Mouse (Mus musculus): ENCODE results near the gene Fam136a. TPM values are rescaled to one million over a fixed set of nuclear protein-coding genes. Genes with fewer than 3 reads are reported as not detected.

Fam136a gene
- polyA plus RNA-seq, 1 experiment from 2014 or later: 210 TPM

DNA sequence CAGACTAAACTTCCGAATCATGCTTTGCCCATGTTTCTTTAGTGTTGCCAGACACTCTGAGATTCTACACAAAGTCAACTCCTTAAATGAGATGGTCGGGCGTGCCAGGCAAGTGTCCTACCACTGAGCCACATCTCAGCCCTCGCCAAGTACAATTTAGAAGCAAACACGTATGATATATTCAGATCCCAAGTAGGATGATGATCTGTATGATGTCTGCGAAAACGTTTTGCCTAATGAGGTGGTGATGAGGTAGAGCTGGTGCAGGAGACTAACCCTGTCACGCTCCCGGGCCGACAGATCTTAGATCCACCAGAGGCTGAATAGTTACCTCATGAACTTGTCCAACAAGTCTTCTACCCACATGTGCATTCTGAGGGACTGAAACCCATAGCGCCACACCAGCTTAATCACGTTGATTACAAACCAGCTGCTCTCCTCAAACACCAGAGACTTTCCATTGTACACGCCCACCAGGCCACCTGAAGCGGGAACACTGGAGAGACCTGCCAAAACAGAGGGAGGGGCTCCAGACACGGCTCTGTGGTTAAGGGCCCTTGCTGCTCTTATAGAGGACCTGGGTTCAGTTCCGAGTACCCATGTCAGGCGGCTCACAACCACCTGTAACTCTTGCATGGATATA is 28.8 kb downstream of the Fam136a start:
- Histone ChIP-seq H3K27me3 (ENCODE audit: poor library complexity, severe bottlenecking) (peaks cover 16% of the 10 kb centered on the region), H3K4me3 (no peak overlapping the region), H3K36me3 (replicated peaks) (peaks cover 52% of the 10 kb centered on the region), H3K27ac (no peak overlapping the region), H3K9me3 (no peaks in the 10 kb centered on the region), H3K4me1 (peaks cover 27% of the 10 kb centered on the region)
- DNase-seq (ENCODE audit: extremely low spot score, low spot score): no peak
- WGBS: 94% methylated on average over 17 of the region's 17 CpGs

DNA sequence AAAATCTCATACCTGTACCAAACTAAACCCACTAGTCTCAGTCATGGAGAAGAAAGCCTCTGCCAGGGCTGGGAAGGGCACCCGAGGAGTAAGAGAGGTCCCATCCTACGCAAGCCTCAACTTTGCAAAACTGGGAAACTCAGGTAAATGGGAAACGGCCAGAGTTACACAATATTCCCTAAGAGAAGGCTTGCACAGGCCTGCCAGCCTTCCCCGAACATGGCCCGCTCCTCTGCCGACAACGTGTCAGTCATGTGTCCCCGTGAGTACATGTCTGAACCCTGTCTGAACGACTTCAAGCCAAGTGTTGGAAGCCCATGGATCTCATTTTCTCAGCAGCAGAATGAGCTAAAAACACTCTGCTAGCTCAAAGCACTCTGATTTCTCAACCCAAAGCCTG is 29.6 kb downstream of the Fam136a start:
- Histone ChIP-seq H3K9me3 (no peaks in the 10 kb centered on the region), H3K36me3 (replicated peaks) (peaks cover 44% of the 10 kb centered on the region), H3K27ac (no peak overlapping the region), H3K4me3 (peak overlapping the region; percentile 94), H3K27me3 (ENCODE audit: poor library complexity, severe bottlenecking) (peaks cover 16% of the 10 kb centered on the region), H3K4me1 (peaks cover 27% of the 10 kb centered on the region)
- 94% methylated on average over 9 of the region's 9 CpGs for WGBS
- no peak for DNase-seq (ENCODE audit: extremely low spot score, low spot score)

DNA sequence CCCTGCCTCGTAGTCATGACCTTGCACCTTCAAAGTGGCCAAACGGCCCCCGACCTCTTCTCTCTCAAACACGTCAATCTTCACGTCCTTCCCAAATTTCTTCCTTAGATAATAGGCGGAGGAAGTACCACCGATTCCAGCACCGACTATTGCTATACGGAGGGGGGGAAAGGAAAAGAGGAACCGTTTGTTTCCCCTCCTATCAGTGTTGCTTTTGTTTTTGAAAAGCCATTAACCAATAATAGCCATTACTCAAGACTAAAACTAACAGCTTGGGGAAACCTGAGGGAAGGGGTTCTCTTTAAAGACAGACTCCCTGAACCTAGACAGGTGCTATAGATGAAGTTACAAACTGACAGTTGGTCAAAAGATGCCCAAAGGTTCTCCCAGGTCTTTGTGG is 30.5 kb downstream of the Fam136a start:
- peak overlapping the region; percentile 93 for H3K27ac ChIP-seq
- no peaks in the 10 kb centered on the region for H3K9me3 ChIP-seq
- H3K27me3 ChIP-seq (ENCODE audit: poor library complexity, severe bottlenecking): peaks cover 16% of the 10 kb centered on the region
- H3K36me3 ChIP-seq (replicated peaks): peaks cover 34% of the 10 kb centered on the region
- peak overlapping the region; percentile 94 for H3K4me3 ChIP-seq
- DNase-seq (ENCODE audit: extremely low spot score, low spot score): no peak
- 47% methylated on average over 10 of the region's 10 CpGs for WGBS
- peaks cover 34% of the 10 kb centered on the region for H3K4me1 ChIP-seq

- under 1% methylated on average over 51 of the region's 51 CpGs for WGBS
- Histone ChIP-seq H3K4me1 (peaks cover 34% of the 10 kb centered on the region), H3K9me3 (no peaks in the 10 kb centered on the region), H3K27ac (peak within 1 kb of the TSS; percentile 93), H3K36me3 (replicated peaks) (peaks cover 27% of the 10 kb centered on the region), H3K27me3 (ENCODE audit: poor library complexity, severe bottlenecking) (peaks cover 16% of the 10 kb centered on the region), H3K4me3 (peak within 1 kb of the TSS; percentile 94)
- peak; percentile 88 for DNase-seq (ENCODE audit: extremely low spot score, low spot score)
These were observed 31.3 kb downstream of the Fam136a start, which contains the start of gene Pcyox1 for GRCm38 (mm10) chr6:86396581-86397256. Pcyox1 (minus strand) TSS chr6:86397154.

DNA sequence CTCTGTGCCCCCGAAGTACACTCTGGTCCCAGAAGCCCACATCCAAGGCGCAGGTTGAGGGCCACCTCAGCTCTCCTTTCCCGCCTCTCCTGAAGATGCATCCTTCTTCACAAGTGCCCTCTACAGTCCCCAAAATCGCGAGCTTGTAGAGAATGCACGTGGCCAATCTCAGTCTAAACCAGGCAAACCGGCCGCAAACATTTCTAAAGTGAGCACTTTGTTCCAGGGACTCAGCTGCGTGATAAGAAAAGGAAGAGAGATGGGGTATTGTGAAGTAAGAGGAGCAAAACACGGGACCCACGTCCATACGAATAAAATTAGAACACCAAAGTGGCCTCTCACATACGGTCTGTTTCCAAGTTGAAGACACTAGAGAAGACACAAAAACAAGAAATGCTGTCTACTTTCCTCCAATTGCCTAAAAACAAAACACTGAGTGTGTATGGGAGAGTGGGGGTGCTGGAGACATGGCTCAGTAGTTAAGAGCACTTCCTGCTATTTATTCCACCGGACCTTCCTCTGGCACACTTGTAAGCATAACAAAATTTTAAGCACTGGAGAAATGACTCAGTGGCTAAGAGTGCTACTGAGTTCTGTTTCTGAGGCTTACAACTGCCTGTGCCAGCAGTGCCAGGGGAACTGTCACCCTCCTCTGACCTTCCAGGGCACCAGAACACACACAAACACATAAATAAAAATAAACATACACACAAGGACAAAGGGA is 32.0 kb downstream of the Fam136a start:
- no peak for DNase-seq (ENCODE audit: extremely low spot score, low spot score)
- WGBS: 8% methylated on average over 14 of the region's 14 CpGs
- Histone ChIP-seq H3K4me3 (peak overlapping the region; percentile 94), H3K36me3 (replicated peaks) (peaks cover 20% of the 10 kb centered on the region), H3K27me3 (ENCODE audit: poor library complexity, severe bottlenecking) (peaks cover 16% of the 10 kb centered on the region), H3K9me3 (no peaks in the 10 kb centered on the region), H3K4me1 (peaks cover 34% of the 10 kb centered on the region), H3K27ac (peak overlapping the region; percentile 93)

GRCm38 (mm10) chr6:86398986-86399385 is 33.5 kb downstream of the Fam136a start:
- no peak overlapping the region for H3K4me3 ChIP-seq
- peaks cover 6% of the 10 kb centered on the region for H3K36me3 ChIP-seq (replicated peaks)
- no peak overlapping the region for H3K27ac ChIP-seq
- peaks cover 16% of the 10 kb centered on the region for H3K27me3 ChIP-seq (ENCODE audit: poor library complexity, severe bottlenecking)
- no peak for DNase-seq (ENCODE audit: extremely low spot score, low spot score)
- WGBS: 88% methylated on average over 2 of the region's 2 CpGs
- no peaks in the 10 kb centered on the region for H3K9me3 ChIP-seq
- H3K4me1 ChIP-seq: peaks cover 34% of the 10 kb centered on the region

DNA sequence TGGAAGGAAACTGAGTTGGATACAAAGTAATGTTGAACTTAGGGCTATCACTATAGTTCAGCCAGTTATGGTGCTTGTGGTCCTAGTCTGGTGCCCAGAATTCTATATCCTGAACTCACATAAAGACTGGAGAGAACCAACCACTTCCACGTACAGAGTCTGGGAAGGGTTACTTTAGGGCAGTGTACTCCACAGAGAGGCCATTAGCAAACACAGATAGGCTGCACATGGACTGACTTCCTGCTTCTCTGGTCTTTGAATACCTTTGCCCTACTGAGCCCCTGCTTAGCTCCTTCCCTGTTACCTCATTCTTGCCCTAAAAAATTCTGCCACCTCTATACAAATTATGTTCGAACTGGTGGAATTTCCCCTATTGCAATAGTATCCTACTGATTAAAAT is 34.5 kb downstream of the Fam136a start:
- WGBS: 86% methylated on average over 2 of the region's 2 CpGs
- H3K27ac ChIP-seq: no peak overlapping the region
- peaks cover 16% of the 10 kb centered on the region for H3K27me3 ChIP-seq (ENCODE audit: poor library complexity, severe bottlenecking)
- no peaks in the 10 kb centered on the region for H3K36me3 ChIP-seq (replicated peaks)
- no peak for DNase-seq (ENCODE audit: extremely low spot score, low spot score)
- H3K4me1 ChIP-seq: peaks cover 31% of the 10 kb centered on the region
- H3K9me3 ChIP-seq: no peaks in the 10 kb centered on the region
- H3K4me3 ChIP-seq: no peak overlapping the region

GRCm38 (mm10) chr6:86400972-86401371 is 35.5 kb downstream of the Fam136a start:
- Histone ChIP-seq H3K36me3 (replicated peaks) (no peaks in the 10 kb centered on the region), H3K27ac (peak overlapping the region; percentile 36; the same call in 1 of the 2 replicates), H3K4me1 (peaks cover 24% of the 10 kb centered on the region), H3K9me3 (no peaks in the 10 kb centered on the region), H3K4me3 (peak overlapping the region; percentile 37), H3K27me3 (ENCODE audit: poor library complexity, severe bottlenecking) (peaks cover 16% of the 10 kb centered on the region)
- 7% methylated on average over 9 of the region's 9 CpGs for WGBS
- peak; percentile 68 for DNase-seq (ENCODE audit: extremely low spot score, low spot score)

GRCm38 (mm10) chr6:86402681-86403607 is 37.5 kb downstream of the Fam136a start:
- no peak for DNase-seq (ENCODE audit: extremely low spot score, low spot score)
- H3K36me3 ChIP-seq (replicated peaks): peaks cover 18% of the 10 kb centered on the region
- no peaks in the 10 kb centered on the region for H3K9me3 ChIP-seq
- peaks cover 22% of the 10 kb centered on the region for H3K4me1 ChIP-seq
- H3K27me3 ChIP-seq (ENCODE audit: poor library complexity, severe bottlenecking): peaks cover 12% of the 10 kb centered on the region
- peak overlapping the region; percentile 98 for H3K27ac ChIP-seq
- WGBS: 40% methylated on average over 12 of the region's 12 CpGs
- H3K4me3 ChIP-seq: peak overlapping the region; percentile 70

DNA sequence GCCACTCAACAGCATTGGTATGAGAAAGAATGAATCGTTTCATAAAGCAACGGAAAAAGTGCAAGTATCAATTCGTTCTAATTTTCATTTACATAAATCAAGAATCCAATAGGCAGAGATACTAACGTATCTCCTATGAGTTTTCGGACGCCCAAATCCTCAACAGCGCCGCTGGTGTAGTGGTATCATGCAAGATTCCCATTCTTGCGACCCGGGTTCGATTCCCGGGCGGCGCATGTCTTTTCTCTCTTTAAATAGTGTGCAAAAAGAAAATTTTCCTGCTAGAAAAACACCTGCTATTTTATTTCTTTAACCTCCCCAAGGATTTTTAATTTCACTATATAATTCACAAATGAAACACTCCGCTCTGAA is 38.3 kb downstream of the Fam136a start:
- no peaks in the 10 kb centered on the region for H3K9me3 ChIP-seq
- DNase-seq (ENCODE audit: extremely low spot score, low spot score): peak; percentile 88
- WGBS: 1% methylated on average over 15 of the region's 15 CpGs
- peak overlapping the region; percentile 98 for H3K27ac ChIP-seq
- H3K4me3 ChIP-seq: peak overlapping the region; percentile 70
- H3K4me1 ChIP-seq: peaks cover 22% of the 10 kb centered on the region
- peaks cover 4% of the 10 kb centered on the region for H3K27me3 ChIP-seq (ENCODE audit: poor library complexity, severe bottlenecking)
- H3K36me3 ChIP-seq (replicated peaks): peaks cover 25% of the 10 kb centered on the region

DNA sequence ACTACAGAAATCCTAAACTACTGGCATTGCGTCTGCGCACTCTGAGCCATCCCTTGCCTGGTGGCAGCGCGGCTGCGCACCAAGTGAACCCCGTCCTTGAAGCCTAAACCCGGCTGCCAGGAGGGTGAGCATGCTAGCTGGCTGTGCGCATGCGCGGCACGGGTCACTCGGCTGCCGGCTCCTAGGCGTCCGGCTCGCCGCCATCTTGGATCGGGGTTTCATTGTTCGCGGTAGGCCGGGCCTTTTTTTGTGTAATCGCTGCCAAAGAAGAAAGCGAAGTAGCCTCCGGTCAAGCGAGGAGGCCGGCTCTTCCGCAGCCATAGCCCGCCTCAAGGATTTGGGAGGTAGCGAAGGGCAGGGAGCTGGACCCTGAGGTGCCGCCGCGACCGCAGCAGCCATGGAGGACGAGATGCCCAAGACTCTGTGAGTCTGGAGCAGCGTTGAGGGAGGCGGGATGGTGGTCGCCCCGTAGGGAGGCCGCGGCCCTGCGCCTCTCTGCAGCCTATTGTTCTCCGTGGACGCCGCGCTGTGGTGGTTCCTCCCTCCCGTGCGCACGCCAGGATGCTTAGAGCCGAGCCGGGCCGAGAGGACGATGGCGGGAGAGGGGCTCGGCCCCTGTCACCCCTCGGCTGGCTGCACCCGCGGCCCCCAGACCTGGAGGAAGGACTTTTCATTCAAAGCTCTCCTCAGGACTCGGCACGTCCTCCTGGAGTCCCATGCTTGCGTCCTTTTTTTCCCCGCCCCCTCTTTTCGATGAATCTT is 38.8 kb downstream of the Fam136a start, which contains the start of gene Tia1:
Gene Tia1, plus strand, starts transcription at position 120 of the 762 bp plus-strand sequence.
- Histone ChIP-seq H3K4me3 (peak within 1 kb of the TSS; percentile 70), H3K4me1 (peaks cover 22% of the 10 kb centered on the region), H3K36me3 (replicated peaks) (peaks cover 31% of the 10 kb centered on the region), H3K9me3 (no peaks in the 10 kb centered on the region), H3K27me3 (ENCODE audit: poor library complexity, severe bottlenecking) (no peaks in the 10 kb centered on the region; the same call in 1 of the 2 replicates), H3K27ac (peak within 1 kb of the TSS; percentile 98)
- under 1% methylated on average over 62 of the region's 62 CpGs for WGBS
- peak; percentile 97 for DNase-seq (ENCODE audit: extremely low spot score, low spot score)
